Mouse (Mus musculus) C2C12 (cell line): ENCODE measurements at regions not wholly inside any gene's neighbourhood (a gene's known extent, or its start where the extent isn't known, plus 50 kb on each side); places are given as distances from the start of the nearest gene placed in this dataset.
A peak's percentile ranks its signal among the peaks of the same experiment; 100 is the strongest.

ENCODE experiments used
- H3K27me3 ChIP-seq: one replicate; pipeline ENCODE4 v1.6.1; 2011; ENCODE audit not compliant: control insufficient read depth, insufficient read depth, insufficient read length
- H3K36me3 ChIP-seq: one replicate; pipeline ENCODE4 v1.6.1; 2011; ENCODE audit not compliant: control insufficient read depth, insufficient read depth
- H3K4me3 ChIP-seq: one replicate; pipeline ENCODE4 v1.5.1; 2011; ENCODE audit warnings: mild to moderate bottlenecking, control low read depth; ENCODE audit not compliant: poor library complexity, insufficient read depth, severe bottlenecking
- H3K79me2 ChIP-seq: one replicate; pipeline ENCODE4 v1.6.1; 2011; ENCODE audit not compliant: control insufficient read depth, insufficient read depth
- H3K79me3 ChIP-seq: one replicate; pipeline ENCODE4 v1.6.1; 2011; ENCODE audit warnings: low read depth, control low read depth
- H3ac ChIP-seq: one replicate; pipeline ENCODE3; 2011; ENCODE audit warnings: low read depth; ENCODE audit not compliant: control insufficient read depth, insufficient read length
- CEBPB ChIP-seq: IDR thresholded peaks from one replicate; pipeline ENCODE4 v1.6.1; 2011; ENCODE audit warnings: low read depth, mild to moderate bottlenecking, control low read depth, moderate library complexity
- CTCF ChIP-seq: IDR thresholded peaks from one replicate; pipeline ENCODE4 v1.5.1; 2011; ENCODE audit not compliant: control insufficient read depth, insufficient read depth, insufficient read length
- FOSL1 ChIP-seq: IDR thresholded peaks from one replicate; pipeline ENCODE4 v1.8.0; 2011; ENCODE audit warnings: mild to moderate bottlenecking, low read length; ENCODE audit not compliant: poor library complexity, insufficient read depth, severe bottlenecking
- MAX ChIP-seq: IDR thresholded peaks from one replicate; pipeline ENCODE4 v1.6.1; 2011; ENCODE audit warnings: mild to moderate bottlenecking, control low read depth
- MYOD1 ChIP-seq: IDR thresholded peaks from one replicate; pipeline ENCODE4 v1.6.1; 2011; ENCODE audit warnings: low read depth; ENCODE audit not compliant: control insufficient read depth, insufficient read length
- MYOG ChIP-seq: IDR thresholded peaks from one replicate; pipeline ENCODE4 v1.6.1; 2011; ENCODE audit not compliant: control insufficient read depth, insufficient read length; ENCODE audit errors: extremely low read depth
- USF1 ChIP-seq: IDR thresholded peaks from one replicate; pipeline ENCODE4 v1.6.1; 2011; ENCODE audit warnings: low read depth, mild to moderate bottlenecking, control low read depth, moderate library complexity

DNA sequence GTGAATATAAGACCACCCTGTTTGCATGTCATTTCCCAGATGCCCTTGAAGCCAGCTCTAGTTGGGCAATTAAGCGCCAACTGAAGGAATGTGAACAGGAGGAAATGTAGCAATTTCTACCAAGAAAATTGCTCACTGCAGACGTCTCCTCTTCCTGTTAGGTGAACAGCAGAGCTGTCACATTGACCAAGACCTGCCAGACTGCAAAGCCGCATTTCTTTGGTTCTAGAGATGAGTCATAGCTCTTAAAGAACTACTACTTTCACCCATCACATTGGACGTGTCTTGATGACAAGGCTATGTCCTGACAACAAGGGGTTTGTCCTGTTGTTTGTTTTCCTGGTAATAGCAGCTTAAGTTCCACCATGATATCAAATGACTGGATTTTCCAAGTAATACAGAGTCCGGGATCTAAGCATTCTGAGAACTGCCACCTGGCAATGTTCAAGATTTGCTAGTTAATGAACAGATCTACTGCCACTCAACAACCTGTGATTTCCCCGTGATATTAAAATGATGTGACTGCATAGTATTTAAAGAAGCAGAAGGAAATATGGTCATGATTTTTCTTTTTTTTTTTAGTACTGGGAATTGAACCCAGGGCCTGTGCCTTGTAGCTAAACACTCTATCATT, 68.2 kb upstream of the Fndc3a start:
- Histone ChIP-seq H3K27me3 (no peaks in the 10 kb centered on the region), H3K36me3 (no peaks in the 10 kb centered on the region), H3K79me3 (no peaks in the 10 kb centered on the region), H3ac (no peak overlapping the region), H3K79me2 (no peaks in the 10 kb centered on the region), H3K4me3 (no peak overlapping the region)
- no peak for TF ChIP-seq MYOD1
- TF ChIP-seq MYOG: no peak
- TF ChIP-seq MAX: no peak
- peak; percentile 61 for TF ChIP-seq CEBPB

- H3K27me3 ChIP-seq: no peaks in the 10 kb centered on the region
- H3K36me3 ChIP-seq: no peaks in the 10 kb centered on the region
Observed at GRCm38 (mm10) chr14:72770237-72770636, 60.4 kb upstream of the Fndc3a start.

DNA sequence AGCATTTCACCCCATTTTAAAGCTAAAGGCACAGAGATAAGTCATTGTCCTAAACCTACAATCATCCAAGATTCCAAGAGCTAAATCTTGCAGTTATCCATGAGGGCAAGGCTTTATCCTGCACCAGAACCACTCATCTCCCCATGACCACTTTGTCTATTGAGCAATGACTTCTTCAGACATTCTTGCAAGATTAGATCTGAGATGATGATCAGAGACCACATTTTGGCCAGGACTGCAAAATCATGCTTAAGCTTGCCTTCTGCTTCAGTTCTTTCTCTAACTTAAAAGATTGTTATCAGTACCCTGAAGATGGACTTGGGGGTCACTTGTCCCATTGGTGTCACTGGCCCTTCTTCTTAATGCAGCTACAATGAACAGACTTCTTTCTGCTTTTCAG, 50.3 kb upstream of the Fndc3a start:
- Histone ChIP-seq H3K36me3 (no peaks in the 10 kb centered on the region), H3ac (no peak overlapping the region), H3K27me3 (no peaks in the 10 kb centered on the region), H3K79me3 (no peaks in the 10 kb centered on the region), H3K4me3 (no peak overlapping the region), H3K79me2 (no peaks in the 10 kb centered on the region)
- TF ChIP-seq FOSL1 (no peak), MYOG (no peak), CEBPB (no peak), MAX (no peak), CTCF (no peak), MYOD1 (no peak), USF1 (no peak)

More at GRCm38 (mm10) chr14:72770237-72770636, 60.4 kb upstream of the Fndc3a start:
- Histone ChIP-seq H3K79me2 (no peaks in the 10 kb centered on the region), H3ac (no peak overlapping the region), H3K4me3 (no peak overlapping the region), H3K79me3 (no peaks in the 10 kb centered on the region)
- no peak for TF ChIP-seq MYOG
- TF ChIP-seq CTCF: no peak
- no peak for TF ChIP-seq MYOD1
- no peak for TF ChIP-seq CEBPB
- TF ChIP-seq MAX: no peak
